Mouse (Mus musculus): ENCODE data around the gene Pet2. TPM values are rescaled to one million over a fixed set of nuclear protein-coding genes. Genes with fewer than 3 reads are reported as not detected.

Pet2 gene
- not detected in 2 replicates for total RNA-seq (2014; fragmentation: Nextera tagmentation)
- 0.05 TPM in 1 of 2 replicates, not detected in the other for total RNA-seq (2017)
- polyA plus RNA-seq (2012): not detected in 2 replicates

- Histone ChIP-seq H3K27me3 (ENCODE audit: insufficient read depth, low read length) (no peaks in the 10 kb centered on the region), H3K36me3 (replicated peaks) (no peaks in the 10 kb centered on the region), H3K4me3 (ENCODE audit: low read depth, low read length) (no peak within 1 kb of the TSS), H3K9me3 (replicated peaks) (no peaks in the 10 kb centered on the region), H3K4me1 (ENCODE audit: insufficient read depth, low read depth, low read length) (no peaks in the 10 kb centered on the region)
- no peak for TF ChIP-seq GATA2 (IDR thresholded peaks at IDR 0.05; ENCODE audit: borderline replicate concordance, low read depth, low read length)
- TF ChIP-seq POLR2AphosphoS5 (IDR thresholded peaks at IDR 0.05; ENCODE audit: insufficient replicate concordance, low read depth, low read length): no peak
- TF ChIP-seq CTCF (IDR thresholded peaks at IDR 0.05; ENCODE audit: low read depth, low read length): no peak
- no peak for TF ChIP-seq TAL1 (conservative IDR thresholded peaks at IDR 0.05; ENCODE audit: low read depth, low read length)
- TF ChIP-seq GATA1 (IDR thresholded peaks at IDR 0.05; ENCODE audit: borderline replicate concordance, low read length): no peak
- ATAC-seq (ENCODE audit: extremely low read depth, insufficient number of reproducible peaks, low FRiP score, poor library complexity, severe bottlenecking) (no peak), DNase-seq (ENCODE audit: low spot score) (no peak)
Measured at GRCm38 (mm10) chrX:89409589-89409988, at the start of gene Pet2. Gene Pet2, minus strand, starts transcription at chrX:89409689.

All from G1E (cell line).